Comparison of ENCODE assay signal across 9 mouse cellular contexts in the genomic region with DNA sequence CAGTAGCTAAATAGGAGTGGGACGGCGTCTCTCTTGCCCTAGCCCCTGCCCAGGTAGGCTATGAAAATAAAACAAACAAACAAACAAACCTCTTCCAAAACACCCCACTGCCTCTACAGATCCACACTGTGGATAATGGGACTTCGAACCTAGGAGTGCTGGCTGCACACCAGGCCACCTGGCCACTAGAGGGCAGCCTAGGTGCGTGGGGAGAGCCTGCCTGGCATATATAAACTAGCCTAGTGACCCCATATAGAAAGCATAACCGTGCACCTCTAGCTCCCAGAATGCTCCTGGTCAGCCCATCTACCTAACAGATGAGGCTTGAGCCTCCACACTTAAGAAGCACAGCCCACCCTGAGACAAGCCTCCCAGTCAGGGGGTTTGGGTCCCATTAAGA. TPM values are rescaled to one million over a fixed set of nuclear protein-coding genes. Genes with fewer than 3 reads are reported as not detected.
DNase-seq lines count a peak whose midpoint lies in the region; ATAC-seq and TF ChIP-seq lines count a peak whose summit lies in the region.
"Had no signal": no experiment of that assay in that cellular context is flagged by ENCODE, and none has a peak within 500 bp of the region (broad histone marks: within the 10 kb centered on the region; RNA-seq: fewer than 3 reads in every experiment).

No protein-coding gene starts in this region.

- no peak overlapping the region for H3K27ac ChIP-seq in bone marrow macrophage, adult 2 months (ENCODE audit: insufficient read depth, low read depth, low read length)

- DNase-seq in ES-CJ7 (ENCODE audit: low read depth, low spot score) = peak; percentile 55
- DNase-seq in heart, postnatal 14 days = peak; percentile 81 to 84
- DNase-seq in kidney, postnatal 36 days = peak; percentile 61 to 92
- DNase-seq in spleen, postnatal 14 days (ENCODE audit: low spot score in 2 of 2) = peak; percentile 57 to 73
- DNase-seq in layer of hippocampus, adult 8-10 months (ENCODE audit: low spot score in 2 of 2) = no peak

- no peak for TF ChIP-seq POLR2A in bone marrow macrophage, adult 2 months (IDR thresholded peaks at IDR 0.05; ENCODE audit: borderline replicate concordance, low read depth, low read length)

- TF ChIP-seq CTCF in bone marrow macrophage, adult 2 months (IDR thresholded peaks at IDR 0.05; ENCODE audit: low read depth, low read length) = peak; percentile 47

- ATAC-seq in erythroblast, adult 5-6 weeks (replicated peaks; ENCODE audit: low FRiP score, poor library complexity, severe bottlenecking) = peak; percentile 81
- ATAC-seq in megakaryocyte-erythroid progenitor cell, adult 5-6 weeks (replicated peaks; ENCODE audit: low FRiP score, low TSS enrichment, poor library complexity, severe bottlenecking) = peak; percentile 62

- intact Hi-C loops in heart, postnatal 14 days (cut with DNase I) = loop anchor here (1.0 to 2.0 kb wide), 2 partner anchors 30 to 59 kb away; no protein-coding TSS in a partner anchor

- no peaks in the 10 kb centered on the region for H3K4me1 ChIP-seq in bone marrow macrophage, adult 2 months (ENCODE audit: control insufficient read depth, insufficient read depth, low read length)

- H3K4me3 ChIP-seq in bone marrow macrophage, adult 2 months (ENCODE audit: insufficient read depth, low read length) = no peak overlapping the region

RNA-seq across cellular contexts. Expression of gene Noxa1, which starts 32.3 kb away (rescaled TPM):
- not detected in 2 replicates for polyA plus RNA-seq in bone marrow macrophage, adult 2 months (2012; ENCODE audit: insufficient read depth, insufficient read length, missing spikeins)
- total RNA-seq in erythroblast, adult 5-6 weeks (2015; ENCODE audit: low replicate concordance) = not detected in 2 replicates
- not detected in 2 replicates for total RNA-seq in erythroblast, adult 5-6 weeks (2017; ENCODE audit: low replicate concordance)
- total RNA-seq in heart, postnatal 14 days (2021) = not detected
- not detected in 2 replicates for total RNA-seq in megakaryocyte-erythroid progenitor cell, adult 5-6 weeks (2014; fragmentation: Nextera tagmentation)
- total RNA-seq in megakaryocyte-erythroid progenitor cell, adult 5-6 weeks (2017) = 1.1 TPM in 1 of 2 replicates, not detected in the other
- not detected for total RNA-seq in layer of hippocampus, adult 8-10 months (2022)
- total RNA-seq: layer of hippocampus, postnatal 25 days had no signal

RNA-seq across cellular contexts. Expression of gene Entpd8, which starts 47.1 kb away (rescaled TPM):
- polyA plus RNA-seq in bone marrow macrophage, adult 2 months (2012; ENCODE audit: insufficient read depth, insufficient read length, missing spikeins) = not detected in 2 replicates
- not detected in 2 replicates for total RNA-seq in erythroblast, adult 5-6 weeks (2015; ENCODE audit: low replicate concordance)
- not detected in 2 replicates for total RNA-seq in erythroblast, adult 5-6 weeks (2017; ENCODE audit: low replicate concordance)
- not detected for total RNA-seq in heart, postnatal 14 days (2021)
- not detected in 2 replicates for total RNA-seq in megakaryocyte-erythroid progenitor cell, adult 5-6 weeks (2014; fragmentation: Nextera tagmentation)
- not detected in 2 replicates for total RNA-seq in megakaryocyte-erythroid progenitor cell, adult 5-6 weeks (2017)
- total RNA-seq in layer of hippocampus, adult 8-10 months (2022) = not detected
- total RNA-seq: layer of hippocampus, postnatal 25 days had no signal

RNA-seq across cellular contexts. Expression of gene Nrarp, which starts 53.4 kb away (rescaled TPM):
- polyA plus RNA-seq in bone marrow macrophage, adult 2 months (2012; ENCODE audit: insufficient read depth, insufficient read length, missing spikeins) = not detected in 2 replicates
- total RNA-seq in erythroblast, adult 5-6 weeks (2015; ENCODE audit: low replicate concordance) = not detected in 2 replicates
- total RNA-seq in erythroblast, adult 5-6 weeks (2017; ENCODE audit: low replicate concordance) = 0.51 TPM in 1 of 2 replicates, not detected in the other
- total RNA-seq in heart, postnatal 14 days (2021) = 10 to 100 TPM; 14.0 to 15.0 TPM
- total RNA-seq in megakaryocyte-erythroid progenitor cell, adult 5-6 weeks (2014; fragmentation: Nextera tagmentation) = 3.5 and 4.6 TPM in 2 replicates
- 1.3 and 2.4 TPM in 2 replicates for total RNA-seq in megakaryocyte-erythroid progenitor cell, adult 5-6 weeks (2017)
- 10 to 100 TPM; 16.9 to 20.4 (median 19.5) TPM for total RNA-seq in layer of hippocampus, adult 8-10 months (2022)

Comparison
In these comparisons a context has a peak if more than half of its experiments do, and no peak if none do; other contexts are left out.
1. DNase-seq: peak in ES-CJ7 (single experiment), heart, postnatal 14 days (2 of 2), kidney, postnatal 36 days (2 of 2) and spleen, postnatal 14 days (2 of 2); none in layer of hippocampus, adult 8-10 months (0 of 2).